Mouse (Mus musculus): ENCODE measurements around the gene Rps6ka2. TPM values are rescaled to one million over a fixed set of nuclear protein-coding genes. Genes with fewer than 3 reads are reported as not detected.

The Rps6ka2 gene
- polyA plus RNA-seq, 1 experiment: 0.09 TPM

DNA sequence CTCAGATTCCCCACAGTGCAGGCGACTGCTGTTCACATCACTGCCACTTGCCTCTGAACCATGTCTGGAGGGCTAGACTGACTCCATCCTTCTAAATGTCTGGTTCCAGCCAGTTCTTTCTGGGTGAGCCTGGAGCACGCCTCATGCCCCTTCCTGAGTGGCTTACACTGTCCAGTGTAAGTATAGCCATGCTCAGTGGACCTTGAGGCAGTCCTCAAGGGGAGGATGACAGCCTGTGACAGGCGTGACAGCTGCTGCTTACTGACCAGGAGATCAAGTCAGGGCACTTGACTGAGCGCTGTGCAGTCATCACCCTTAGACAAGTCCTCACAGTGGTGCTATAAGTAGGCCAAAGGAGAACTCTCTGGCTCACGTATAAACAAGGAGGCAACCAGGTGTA, 94.7 kb downstream of the Rps6ka2 start:
- Histone ChIP-seq H3K36me3 (replicated peaks; ENCODE audit: low read length) (no peaks in the 10 kb centered on the region), H3K4me1 (no peaks in the 10 kb centered on the region), H3K4me3 (replicated peaks) (no peak overlapping the region), H3K27me3 (replicated peaks) (peaks cover 5% of the 10 kb centered on the region), H3K9me3 (no peaks in the 10 kb centered on the region)
- TF ChIP-seq GATA1 (IDR thresholded peaks at IDR 0.05; ENCODE audit: borderline replicate concordance, low read length) (no peak), FLI1 (IDR thresholded peaks at IDR 0.05; ENCODE audit: low read length) (no peak)

- Histone ChIP-seq H3K36me3 (replicated peaks; ENCODE audit: low read length) (no peaks in the 10 kb centered on the region), H3K27me3 (replicated peaks) (peaks cover 5% of the 10 kb centered on the region), H3K9me3 (0 out of 2 replicates have a peak, but pooled peaks cover 2% of the 10 kb centered on the region), H3K4me3 (replicated peaks) (no peak overlapping the region), H3K4me1 (no peaks in the 10 kb centered on the region)
- TF ChIP-seq FLI1 (IDR thresholded peaks at IDR 0.05; ENCODE audit: low read length) (no peak), GATA1 (IDR thresholded peaks at IDR 0.05; ENCODE audit: borderline replicate concordance, low read length) (no peak)
Measured at GRCm38 (mm10) chr17:7265291-7265690, 95.4 kb downstream of the Rps6ka2 start.

GRCm38 (mm10) chr17:7265705-7266368, 95.9 kb downstream of the Rps6ka2 start:
- no peaks in the 10 kb centered on the region for H3K4me1 ChIP-seq
- H3K4me3 ChIP-seq (replicated peaks): no peak overlapping the region
- TF ChIP-seq GATA1 (IDR thresholded peaks at IDR 0.05; ENCODE audit: borderline replicate concordance, low read length) (no peak), FLI1 (IDR thresholded peaks at IDR 0.05; ENCODE audit: low read length) (no peak)
- peaks cover 7% of the 10 kb centered on the region for H3K9me3 ChIP-seq
- peaks cover 5% of the 10 kb centered on the region for H3K27me3 ChIP-seq (replicated peaks)
- H3K36me3 ChIP-seq (replicated peaks; ENCODE audit: low read length): no peaks in the 10 kb centered on the region

DNA sequence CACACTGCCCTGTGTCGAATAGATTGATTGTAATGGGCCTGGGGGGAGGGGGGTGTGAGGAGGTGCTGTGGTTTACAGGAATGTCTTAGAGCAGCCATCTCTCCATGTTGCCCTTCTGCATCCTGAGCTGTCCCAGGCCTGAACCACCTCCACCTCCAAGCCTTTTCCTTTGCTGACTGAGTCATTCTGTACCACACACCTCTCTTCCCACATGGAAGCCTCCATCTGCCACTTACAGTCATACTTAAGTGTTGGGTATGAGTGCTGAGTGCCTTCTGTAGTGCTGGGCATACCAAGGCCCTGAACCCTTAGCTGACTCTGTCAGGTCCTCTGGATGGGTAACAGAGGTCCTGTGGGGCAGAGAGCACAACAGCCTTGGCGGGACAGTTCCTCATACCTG, 97.9 kb downstream of the Rps6ka2 start:
- Histone ChIP-seq H3K36me3 (replicated peaks; ENCODE audit: low read length) (no peaks in the 10 kb centered on the region), H3K4me1 (no peaks in the 10 kb centered on the region), H3K4me3 (replicated peaks) (no peak overlapping the region), H3K9me3 (peaks cover 23% of the 10 kb centered on the region), H3K27me3 (replicated peaks) (peaks cover 5% of the 10 kb centered on the region)
- TF ChIP-seq FLI1 (IDR thresholded peaks at IDR 0.05; ENCODE audit: low read length): no peak
- TF ChIP-seq GATA1 (IDR thresholded peaks at IDR 0.05; ENCODE audit: borderline replicate concordance, low read length): no peak

- TF ChIP-seq GATA1 (IDR thresholded peaks at IDR 0.05; ENCODE audit: borderline replicate concordance, low read length) (no peak), FLI1 (IDR thresholded peaks at IDR 0.05; ENCODE audit: low read length) (no peak)
- H3K4me3 ChIP-seq (replicated peaks): no peak overlapping the region
- H3K36me3 ChIP-seq (replicated peaks; ENCODE audit: low read length): no peaks in the 10 kb centered on the region
- no peaks in the 10 kb centered on the region for H3K4me1 ChIP-seq
- H3K9me3 ChIP-seq: peaks cover 37% of the 10 kb centered on the region
- H3K27me3 ChIP-seq (replicated peaks): peaks cover 5% of the 10 kb centered on the region
Measured at GRCm38 (mm10) chr17:7269151-7269806, 99.4 kb downstream of the Rps6ka2 start.

DNA sequence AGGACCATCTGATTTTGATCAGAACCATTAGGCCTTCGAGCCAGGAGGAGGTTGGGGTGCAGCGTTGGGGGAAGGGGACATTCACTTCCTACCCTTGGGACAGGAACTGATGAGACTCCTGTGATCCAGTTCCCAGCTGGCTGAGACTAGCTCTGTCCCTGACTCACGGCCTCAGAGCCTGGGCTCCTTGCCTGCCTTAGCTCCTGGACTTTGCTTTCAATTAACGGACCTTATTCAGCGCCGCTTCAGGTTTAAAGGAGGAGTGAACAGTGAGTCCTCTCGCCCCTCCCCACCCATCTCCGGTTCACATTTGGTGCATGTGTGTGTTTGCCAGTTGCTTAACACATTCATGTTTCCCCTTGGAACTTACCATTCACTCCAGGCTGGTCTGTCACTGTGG, 100.6 kb downstream of the Rps6ka2 start:
- Histone ChIP-seq H3K9me3 (peaks cover 47% of the 10 kb centered on the region), H3K27me3 (replicated peaks) (peaks cover 5% of the 10 kb centered on the region), H3K4me1 (no peaks in the 10 kb centered on the region), H3K36me3 (replicated peaks; ENCODE audit: low read length) (no peaks in the 10 kb centered on the region), H3K4me3 (replicated peaks) (no peak overlapping the region)
- TF ChIP-seq GATA1 (IDR thresholded peaks at IDR 0.05; ENCODE audit: borderline replicate concordance, low read length) (no peak), FLI1 (IDR thresholded peaks at IDR 0.05; ENCODE audit: low read length) (no peak)

DNA sequence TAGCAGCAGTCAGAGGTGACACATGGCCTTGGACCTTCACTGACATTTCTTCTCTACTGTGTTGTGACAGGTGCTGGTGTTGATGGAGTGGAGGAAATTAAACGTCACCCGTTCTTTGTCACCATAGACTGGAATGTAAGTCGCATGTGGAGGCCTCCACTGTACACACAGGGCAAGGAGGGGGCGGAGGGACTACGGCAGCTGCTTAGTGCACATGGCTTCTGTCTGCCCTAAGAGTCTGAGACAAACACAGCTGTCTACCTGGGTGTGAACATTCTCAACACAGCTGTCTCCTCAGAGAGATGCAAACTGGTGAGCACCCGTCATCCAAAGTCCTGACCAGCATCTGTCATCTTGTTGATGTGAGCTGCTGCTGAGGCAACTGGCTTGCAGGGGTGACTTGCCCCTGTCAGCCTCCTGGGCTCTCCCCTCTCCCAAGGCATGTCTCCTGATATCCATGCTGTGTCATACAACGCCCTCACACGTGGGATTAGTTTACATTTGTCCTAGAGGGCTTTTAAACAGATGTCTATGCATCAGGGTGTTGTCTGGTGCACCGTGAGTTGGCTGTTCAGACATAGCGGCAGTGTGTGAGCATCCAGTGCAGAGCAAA, 101.7 kb downstream of the Rps6ka2 start:
- H3K9me3 ChIP-seq: peaks cover 51% of the 10 kb centered on the region
- TF ChIP-seq GATA1 (IDR thresholded peaks at IDR 0.05; ENCODE audit: borderline replicate concordance, low read length) (no peak), FLI1 (IDR thresholded peaks at IDR 0.05; ENCODE audit: low read length) (no peak)
- H3K4me3 ChIP-seq (replicated peaks): no peak overlapping the region
- no peaks in the 10 kb centered on the region for H3K4me1 ChIP-seq
- no peaks in the 10 kb centered on the region for H3K36me3 ChIP-seq (replicated peaks; ENCODE audit: low read length)
- peaks cover 3% of the 10 kb centered on the region for H3K27me3 ChIP-seq (replicated peaks)

DNA sequence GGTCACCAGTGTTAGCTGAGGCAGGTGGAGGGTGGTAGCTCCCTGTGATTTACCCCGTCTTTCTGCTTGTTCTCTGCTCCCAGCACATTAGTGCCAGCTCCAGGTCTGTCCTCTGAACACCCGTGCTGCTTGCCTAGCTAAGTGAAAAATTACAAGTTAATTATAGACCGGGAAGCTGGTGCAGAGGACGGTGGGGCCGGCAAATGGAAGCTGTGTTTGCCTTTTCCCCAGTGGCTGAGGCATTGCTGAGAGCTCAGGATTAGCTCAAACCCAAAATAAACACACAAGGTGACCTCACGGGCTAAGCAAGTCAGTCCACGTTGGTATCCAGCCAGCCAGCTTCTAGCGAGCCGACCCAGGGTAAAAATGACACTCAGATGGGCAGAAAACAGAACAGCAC, 103.1 kb downstream of the Rps6ka2 start:
- no peak for TF ChIP-seq GATA1 (IDR thresholded peaks at IDR 0.05; ENCODE audit: borderline replicate concordance, low read length)
- no peaks in the 10 kb centered on the region for H3K27me3 ChIP-seq (replicated peaks)
- peaks cover 56% of the 10 kb centered on the region for H3K9me3 ChIP-seq
- H3K4me1 ChIP-seq: no peaks in the 10 kb centered on the region
- H3K36me3 ChIP-seq (replicated peaks; ENCODE audit: low read length): no peaks in the 10 kb centered on the region
- no peak overlapping the region for H3K4me3 ChIP-seq (replicated peaks)

- TF ChIP-seq FLI1 (IDR thresholded peaks at IDR 0.05; ENCODE audit: low read length): no peak
- TF ChIP-seq GATA1 (IDR thresholded peaks at IDR 0.05; ENCODE audit: borderline replicate concordance, low read length): no peak
- Histone ChIP-seq H3K36me3 (replicated peaks; ENCODE audit: low read length) (no peaks in the 10 kb centered on the region), H3K27me3 (replicated peaks) (no peaks in the 10 kb centered on the region), H3K9me3 (peaks cover 63% of the 10 kb centered on the region), H3K4me3 (replicated peaks) (no peak overlapping the region), H3K4me1 (no peaks in the 10 kb centered on the region)
Measured at GRCm38 (mm10) chr17:7273785-7274184, 103.9 kb downstream of the Rps6ka2 start.

- Histone ChIP-seq H3K36me3 (replicated peaks; ENCODE audit: low read length) (no peaks in the 10 kb centered on the region), H3K9me3 (peaks cover 37% of the 10 kb centered on the region), H3K4me3 (replicated peaks) (no peak overlapping the region), H3K27me3 (replicated peaks) (no peaks in the 10 kb centered on the region), H3K4me1 (no peaks in the 10 kb centered on the region)
- no peak for TF ChIP-seq FLI1 (IDR thresholded peaks at IDR 0.05; ENCODE audit: low read length)
- TF ChIP-seq GATA1 (IDR thresholded peaks at IDR 0.05; ENCODE audit: borderline replicate concordance, low read length): no peak
Measured at GRCm38 (mm10) chr17:7278702-7279242, 108.9 kb downstream of the Rps6ka2 start.
